Comparison of ENCODE assay signal across 21 mouse cellular contexts in genomic region chr15:21179727-21180126, GRCm38 (mm10).
DNase-seq lines count a peak whose midpoint lies in the region; ATAC-seq and TF ChIP-seq lines count a peak whose summit lies in the region.
"Had no signal": no experiment of that assay in that cellular context is flagged by ENCODE, and none has a peak within 500 bp of the region (broad histone marks: within the 10 kb centered on the region; RNA-seq: fewer than 3 reads in every experiment).

No protein-coding gene starts in this region.

- no peaks in the 10 kb centered on the region for H3K27me3 ChIP-seq in hindbrain, postnatal 0 days (ENCODE audit: insufficient read depth, low read length)
- no peaks in the 10 kb centered on the region for H3K27me3 ChIP-seq in hindbrain, embryonic 16.5 days (replicated peaks; ENCODE audit: control insufficient read depth, insufficient read depth, low read length)
- H3K27me3 ChIP-seq in MEL (ENCODE audit: control insufficient read depth in 1 of 2, insufficient read depth in 2 of 2, low read length in 2 of 2), result no peaks in the 10 kb centered on the region
- H3K27me3 ChIP-seq: embryonic facial prominence, embryonic 12.5 days; midbrain, embryonic 12.5 days had no signal

- DNase-seq in hindbrain, postnatal 0 days (ENCODE audit: low spot score), result peak; percentile 40
- DNase-seq in MEL (ENCODE audit: low read depth, low spot score), result peak; percentile 29
- DNase-seq in brain, embryonic 14.5 days (ENCODE audit: low read depth), result peak; percentile 88
- DNase-seq in layer of hippocampus, adult 9-11 months, result peak; percentile 77
- no peak for DNase-seq in cerebellum, adult 11 months
- DNase-seq in gastrocnemius, adult 2 months, result no peak
- DNase-seq: cerebellum, adult 11-12 months; cerebellum, postnatal 36 days; gastrocnemius, postnatal 14 days; heart, postnatal 14 days; kidney, adult 18-20 months; kidney, postnatal 36 days; lung, postnatal 4 days; thymus, adult 18-20 months had no signal

- no peak for TF ChIP-seq CTCF in hindbrain, postnatal 0 days (IDR thresholded peaks at IDR 0.05; ENCODE audit: low read depth)
- no peak for TF ChIP-seq CTCF in MEL (IDR thresholded peaks at IDR 0.05 in 2 of 3, conservative IDR thresholded peaks at IDR 0.05 in 1 of 3; ENCODE audit: control insufficient read depth in 1 of 3, insufficient read depth in 1 of 3, low read depth in 2 of 3, low read length in 3 of 3, poor library complexity in 1 of 3, severe bottlenecking in 1 of 3)
- TF ChIP-seq CTCF in brain, embryonic 14.5 days (IDR thresholded peaks at IDR 0.05; ENCODE audit: borderline replicate concordance, extremely low read depth, insufficient read depth, insufficient read length), result no peak
- TF ChIP-seq CTCF in gastrocnemius, adult 2 months (IDR thresholded peaks at IDR 0.05), result no peak

- WGBS in hindbrain, postnatal 0 days, result 43% methylated on average over 5 of the region's 5 CpGs
- 49% methylated on average over 5 of the region's 5 CpGs for WGBS in hindbrain, embryonic 16.5 days

- no peaks in the 10 kb centered on the region for H3K36me3 ChIP-seq in hindbrain, postnatal 0 days (ENCODE audit: insufficient read depth, low read length)
- H3K36me3 ChIP-seq in hindbrain, embryonic 16.5 days (ENCODE audit: control insufficient read depth, insufficient read depth, low read length), result no peaks in the 10 kb centered on the region
- no peaks in the 10 kb centered on the region; a peak in 1 of 4 replicates for H3K36me3 ChIP-seq in MEL (ENCODE audit: control insufficient read depth in 1 of 2, insufficient read depth in 2 of 2, low read length in 2 of 2)
- H3K36me3 ChIP-seq: embryonic facial prominence, embryonic 12.5 days; G1E; heart, embryonic 10.5 days; midbrain, embryonic 12.5 days had no signal

- TF ChIP-seq POLR2A in MEL (IDR thresholded peaks at IDR 0.05; ENCODE audit: control insufficient read depth in 1 of 2, insufficient read depth in 1 of 2, low read depth in 1 of 2, low read length in 2 of 2, poor library complexity in 1 of 2), result no peak
- no peak for TF ChIP-seq POLR2A in brain, embryonic 14.5 days (IDR thresholded peaks at IDR 0.05; ENCODE audit: borderline replicate concordance, extremely low read depth, insufficient read depth, insufficient read length, poor library complexity, severe bottlenecking)

- no peaks in the 10 kb centered on the region for H3K79me2 ChIP-seq in MEL (ENCODE audit: control insufficient read depth, insufficient read depth, low read length, poor library complexity)

- TF ChIP-seq RAD21 in MEL (IDR thresholded peaks at IDR 0.05; ENCODE audit: low read depth, low read length), result no peak

- intact Hi-C loops in gastrocnemius, adult 2 months (cut with DNase I), result no loop called here

- no peak overlapping the region for H3K4me2 ChIP-seq in hindbrain, postnatal 0 days (ENCODE audit: low read depth, low read length)
- H3K4me2 ChIP-seq in hindbrain, embryonic 16.5 days (ENCODE audit: low read length), result no peak overlapping the region
- H3K4me2 ChIP-seq: embryonic facial prominence, embryonic 12.5 days; hindbrain, embryonic 14.5 days; liver, embryonic 11.5 days; midbrain, embryonic 12.5 days had no signal

- no peak overlapping the region for H3K9ac ChIP-seq in hindbrain, postnatal 0 days (replicated peaks; ENCODE audit: low read length)
- no peak overlapping the region for H3K9ac ChIP-seq in hindbrain, embryonic 16.5 days (ENCODE audit: low read depth, low read length)
- no peak overlapping the region for H3K9ac ChIP-seq in MEL (ENCODE audit: control insufficient read depth, low read depth, low read length, poor library complexity, severe bottlenecking)
- H3K9ac ChIP-seq: embryonic facial prominence, embryonic 12.5 days; hindbrain, embryonic 14.5 days; midbrain, embryonic 12.5 days had no signal

- no peak for ATAC-seq in hindbrain, postnatal 0 days
- ATAC-seq in hindbrain, embryonic 16.5 days, result no peak

- no peaks in the 10 kb centered on the region for H3K4me1 ChIP-seq in hindbrain, postnatal 0 days (ENCODE audit: insufficient read depth, low read length)
- H3K4me1 ChIP-seq in hindbrain, embryonic 16.5 days (ENCODE audit: control insufficient read depth, insufficient read depth, low read depth, low read length), result no peaks in the 10 kb centered on the region
- H3K4me1 ChIP-seq in MEL (ENCODE audit: control insufficient read depth in 1 of 2, insufficient read depth in 2 of 2, low read length in 2 of 2), result peaks cover 5 to 8% of the 10 kb centered on the region in 2 experiments; a peak in 3 of 4 replicates
- H3K4me1 ChIP-seq: embryonic facial prominence, embryonic 12.5 days; heart, embryonic 10.5 days; midbrain, embryonic 12.5 days had no signal

- TF ChIP-seq EP300 in MEL (IDR thresholded peaks at IDR 0.05; ENCODE audit: low read depth in 1 of 2, low read length in 2 of 2), result peak; percentile 31 to 65; a peak in 2 of 4 replicates

- H3K4me3 ChIP-seq in hindbrain, postnatal 0 days (ENCODE audit: low read length), result no peak overlapping the region
- no peak overlapping the region for H3K4me3 ChIP-seq in hindbrain, embryonic 16.5 days (ENCODE audit: low read length)
- peak overlapping the region in 1 of 2 experiments; percentile 37; a peak in 1 of 4 replicates for H3K4me3 ChIP-seq in MEL (ENCODE audit: control insufficient read depth in 1 of 2, insufficient read depth in 1 of 2, low read depth in 2 of 2, low read length in 2 of 2)
- H3K4me3 ChIP-seq in gastrocnemius, adult 2 months, result no peak overlapping the region
- H3K4me3 ChIP-seq: embryonic facial prominence, embryonic 12.5 days; heart, embryonic 10.5 days; midbrain, embryonic 12.5 days had no signal

- H3K27ac ChIP-seq in hindbrain, postnatal 0 days, result no peak overlapping the region
- no peak overlapping the region for H3K27ac ChIP-seq in hindbrain, embryonic 16.5 days (ENCODE audit: low read depth, low read length)
- H3K27ac ChIP-seq in MEL (ENCODE audit: control insufficient read depth, low read depth, low read length), result no peak overlapping the region
- H3K27ac ChIP-seq in gastrocnemius, adult 2 months, result no peak overlapping the region
- H3K27ac ChIP-seq: embryonic facial prominence, embryonic 12.5 days; heart, embryonic 10.5 days; hindbrain, embryonic 14.5 days; midbrain, embryonic 12.5 days had no signal

- no peaks in the 10 kb centered on the region for H3K9me3 ChIP-seq in hindbrain, postnatal 0 days (ENCODE audit: low read length)
- no peaks in the 10 kb centered on the region for H3K9me3 ChIP-seq in hindbrain, embryonic 16.5 days (ENCODE audit: control insufficient read depth, low read length)
- no peaks in the 10 kb centered on the region for H3K9me3 ChIP-seq in MEL (replicated peaks; ENCODE audit: insufficient read depth, low read length)
- H3K9me3 ChIP-seq: embryonic facial prominence, embryonic 12.5 days; G1E; heart, embryonic 10.5 days; midbrain, embryonic 12.5 days had no signal

TF ChIP-seq in MEL, 35 proteins besides CTCF, POLR2A, EP300 and RAD21:
- TF ChIP-seq MAZ (IDR thresholded peaks at IDR 0.05; ENCODE audit: low read depth, low read length) (no peak), MAFK (IDR thresholded peaks at IDR 0.05; ENCODE audit: borderline replicate concordance, low read depth, low read length) (no peak), SIN3A (IDR thresholded peaks at IDR 0.05; ENCODE audit: low read length) (0 out of 2 replicates have a peak, but pooled peaks have one; percentile 17), ETS1 (IDR thresholded peaks at IDR 0.05; ENCODE audit: low read depth, low read length) (peak; percentile 46; the same call in 1 of the 2 replicates), RCOR1 (IDR thresholded peaks at IDR 0.05; ENCODE audit: low read depth, low read length) (peak; percentile 51; the same call in 1 of the 2 replicates), BHLHE40 (IDR thresholded peaks at IDR 0.05; ENCODE audit: borderline replicate concordance, low read depth, low read length) (peak; percentile 73), TCF12 (IDR thresholded peaks at IDR 0.05; ENCODE audit: low read depth, low read length) (peak; percentile 46; the same call in 1 of the 2 replicates), MXI1 (IDR thresholded peaks at IDR 0.05; ENCODE audit: low read depth, low read length) (peak; percentile 35; the same call in 1 of the 2 replicates)

Comparison
In these comparisons a context has a peak if more than half of its experiments do, and no peak if none do; other contexts are left out.
1. DNase-seq: peak in hindbrain, postnatal 0 days (single experiment), MEL (single experiment), brain, embryonic 14.5 days (single experiment) and layer of hippocampus, adult 9-11 months (single experiment); none in cerebellum, adult 11 months (single experiment) and gastrocnemius, adult 2 months (single experiment).